Mouse (Mus musculus) CH12.LX (cell line): ENCODE measurements around the gene Ralgps2.

Source experiments
- BHLHE40 ChIP-seq: IDR thresholded peaks from 2 replicates; pipeline ENCODE4 v1.6.1; 2011; ENCODE audit warnings: mild to moderate bottlenecking, low read depth, low read length, improper control_type of control experiment
- CHD2 ChIP-seq: IDR thresholded peaks from 2 replicates; pipeline ENCODE4 v1.6.1; 2011; ENCODE audit warnings: low read length, improper control_type of control experiment
- CTCF ChIP-seq, 2 experiments: IDR thresholded peaks in 1 of 2; conservative IDR thresholded peaks in 1 of 2; 2 replicates each; pipeline ENCODE4 v1.5.1; 2011 to 2012; ENCODE audit warnings: low read depth in 2 of 2, low read length in 2 of 2, improper control_type of control experiment in 1 of 2, inconsistent platforms in 1 of 2, mild to moderate bottlenecking in 1 of 2, moderate library complexity in 1 of 2
- E2F4 ChIP-seq: IDR thresholded peaks from 2 replicates; pipeline ENCODE4 v1.6.1; 2011; ENCODE audit warnings: low read depth, low read length, improper control_type of control experiment; ENCODE audit not compliant: insufficient replicate concordance
- IRF4 ChIP-seq: IDR thresholded peaks from 2 replicates; pipeline ENCODE4 v1.6.1; 2014; ENCODE audit warnings: low read depth, mild to moderate bottlenecking, inconsistent platforms, low read length, improper control_type of control experiment
- JUND ChIP-seq: conservative IDR thresholded peaks from 2 replicates; pipeline ENCODE4 v1.6.1; 2011; ENCODE audit warnings: low read depth, low read length, improper control_type of control experiment
- MAX ChIP-seq: IDR thresholded peaks from 2 replicates; pipeline ENCODE4 v1.6.1; 2011; ENCODE audit warnings: low read length, improper control_type of control experiment
- NRF1 ChIP-seq: IDR thresholded peaks from 2 replicates; pipeline ENCODE4 v1.6.1; 2014; ENCODE audit warnings: low read depth, mild to moderate bottlenecking, inconsistent platforms, low read length, improper control_type of control experiment, moderate library complexity
- POLR2A ChIP-seq: IDR thresholded peaks from 2 replicates; pipeline ENCODE4 v1.6.1; 2011; ENCODE audit warnings: low read depth, mild to moderate bottlenecking, improper control_type of control experiment, low read length
- POLR2AphosphoS2 ChIP-seq: IDR thresholded peaks from 2 replicates; pipeline ENCODE4 v1.6.1; 2011; ENCODE audit warnings: low read depth, low read length, improper control_type of control experiment
- TBP ChIP-seq: conservative IDR thresholded peaks from 2 replicates; pipeline ENCODE4 v1.6.1; 2011; ENCODE audit warnings: low read depth, low read length, improper control_type of control experiment
- ZC3H11A ChIP-seq: IDR thresholded peaks from 2 replicates; pipeline ENCODE4 v1.6.1; 2012; ENCODE audit warnings: low read depth, mild to moderate bottlenecking, inconsistent platforms, low read length, improper control_type of control experiment
- ZKSCAN1 ChIP-seq: IDR thresholded peaks from 2 replicates; pipeline ENCODE4 v1.6.1; 2012; ENCODE audit warnings: low read depth, inconsistent platforms, low read length, improper control_type of control experiment, borderline replicate concordance

DNA sequence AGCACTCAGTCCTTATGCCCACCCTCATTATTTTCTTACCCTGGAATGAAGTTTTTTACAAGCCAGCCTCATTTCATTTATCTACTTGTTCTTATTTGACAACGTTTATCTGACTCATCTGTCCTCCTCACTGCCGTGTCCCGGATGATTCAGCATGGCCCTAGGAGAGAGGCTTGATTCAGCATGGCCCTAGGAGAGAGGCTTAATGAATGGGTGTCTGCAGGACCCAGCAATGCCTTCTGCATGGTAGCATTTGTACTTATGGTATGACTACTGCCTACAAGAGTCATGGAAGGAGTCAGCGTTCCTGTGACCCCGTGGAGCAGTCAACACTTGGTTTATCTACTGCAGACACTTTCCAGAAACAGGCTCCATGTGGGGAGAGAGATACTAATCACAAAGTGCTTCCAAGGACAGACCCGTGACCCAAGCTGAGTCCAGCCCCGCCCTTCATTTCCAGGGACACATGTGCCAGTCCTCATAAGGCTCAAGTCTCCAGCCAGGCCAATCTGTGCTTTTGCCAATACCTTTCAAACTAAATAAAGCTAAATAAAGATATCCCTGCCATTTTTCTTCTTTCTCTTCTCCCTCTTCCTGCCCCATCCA, 31.9 kb upstream of the Ralgps2 start:
- TF ChIP-seq TBP, result no peak
- TF ChIP-seq POLR2A, result no peak
- TF ChIP-seq CTCF (conservative IDR thresholded peaks at IDR 0.05 in 1 of 2, IDR thresholded peaks at IDR 0.05 in 1 of 2; ENCODE audit: low read depth in 2 of 2, low read length in 2 of 2), result no peak
- no peak for TF ChIP-seq MAX
- TF ChIP-seq NRF1, result no peak
- no peak for TF ChIP-seq E2F4
- no peak for TF ChIP-seq BHLHE40
- TF ChIP-seq JUND, result no peak
- TF ChIP-seq ZC3H11A, result no peak
- no peak for TF ChIP-seq POLR2AphosphoS2
- TF ChIP-seq ZKSCAN1, result no peak
- TF ChIP-seq CHD2, result no peak
- TF ChIP-seq IRF4, result no peak
